Mouse (Mus musculus): Measurements from ENCODE around the gene Kcnj16. TPM values are rescaled to one million over a fixed set of nuclear protein-coding genes. Genes with fewer than 3 reads are reported as not detected.

Gene Kcnj16
- not detected for total RNA-seq (2021)
- long read RNA-seq, experiment 1 = 0 reads
- long read RNA-seq, experiment 2 = 0 reads

- DNase-seq = no peak
- no peak for TF ChIP-seq CTCF (IDR thresholded peaks at IDR 0.05)
- intact Hi-C loops (cut with DNase I) = no loop called here
- no peak within 1 kb of the TSS for H3K4me3 ChIP-seq
- no peak within 1 kb of the TSS for H3K27ac ChIP-seq
These were observed at the start of gene Kcnj16 for GRCm38 (mm10) chr11:110967762-110968135. TSS of gene Kcnj16 (plus strand) at chr11:110968033.

- intact Hi-C loops (cut with DNase I) = no loop called here
- TF ChIP-seq CTCF (IDR thresholded peaks at IDR 0.05) = no peak
- no peak overlapping the region for H3K27ac ChIP-seq
- DNase-seq = no peak
- H3K4me3 ChIP-seq = no peak overlapping the region
These were observed 48.9 kb upstream of the Kcnj16 start for GRCm38 (mm10) chr11:110918808-110919465.

GRCm38 (mm10) chr11:110935699-110936098 lies 32.1 kb upstream of the Kcnj16 start:
- no peak overlapping the region for H3K4me3 ChIP-seq
- H3K27ac ChIP-seq = no peak overlapping the region
- intact Hi-C loops (cut with DNase I) = no loop called here
- DNase-seq = no peak
- no peak for TF ChIP-seq CTCF (IDR thresholded peaks at IDR 0.05)

GRCm38 (mm10) chr11:110942280-110942679 lies 25.6 kb upstream of the Kcnj16 start:
- TF ChIP-seq CTCF (IDR thresholded peaks at IDR 0.05) = no peak
- no peak for DNase-seq
- H3K27ac ChIP-seq = no peak overlapping the region
- intact Hi-C loops (cut with DNase I) = no loop called here
- H3K4me3 ChIP-seq = no peak overlapping the region

GRCm38 (mm10) chr11:110942695-110943135 lies 25.1 kb upstream of the Kcnj16 start:
- Histone ChIP-seq H3K4me3 (no peak overlapping the region), H3K27ac (no peak overlapping the region)
- TF ChIP-seq CTCF (IDR thresholded peaks at IDR 0.05) = no peak
- DNase-seq = peak; percentile 18
- intact Hi-C loops (cut with DNase I) = no loop called here

GRCm38 (mm10) chr11:110956665-110957064 lies 11.2 kb upstream of the Kcnj16 start:
- no peak for TF ChIP-seq CTCF (IDR thresholded peaks at IDR 0.05)
- no peak for DNase-seq
- no peak overlapping the region for H3K4me3 ChIP-seq
- intact Hi-C loops (cut with DNase I) = no loop called here
- no peak overlapping the region for H3K27ac ChIP-seq

- no peak for TF ChIP-seq CTCF (IDR thresholded peaks at IDR 0.05)
- no peak overlapping the region for H3K27ac ChIP-seq
- intact Hi-C loops (cut with DNase I) = no loop called here
- no peak overlapping the region for H3K4me3 ChIP-seq
- no peak for DNase-seq
These were observed 6.2 kb upstream of the Kcnj16 start for GRCm38 (mm10) chr11:110961592-110962021.

- DNase-seq = no peak
- no peak overlapping the region for H3K4me3 ChIP-seq
- no peak for TF ChIP-seq CTCF (IDR thresholded peaks at IDR 0.05)
- H3K27ac ChIP-seq = no peak overlapping the region
- intact Hi-C loops (cut with DNase I) = no loop called here
These were observed 643 bp upstream of the Kcnj16 start for GRCm38 (mm10) chr11:110967019-110967761.

GRCm38 (mm10) chr11:110968901-110969300 lies 1.1 kb downstream of the Kcnj16 start:
- intact Hi-C loops (cut with DNase I) = no loop called here
- no peak for DNase-seq
- Histone ChIP-seq H3K27ac (no peak overlapping the region), H3K4me3 (no peak overlapping the region)
- TF ChIP-seq CTCF (IDR thresholded peaks at IDR 0.05) = no peak

GRCm38 (mm10) chr11:110985508-110985907 lies 17.7 kb downstream of the Kcnj16 start:
- no peak for TF ChIP-seq CTCF (IDR thresholded peaks at IDR 0.05)
- intact Hi-C loops (cut with DNase I) = no loop called here
- Histone ChIP-seq H3K27ac (no peak overlapping the region), H3K4me3 (no peak overlapping the region)
- DNase-seq = no peak

- H3K4me3 ChIP-seq = no peak overlapping the region
- DNase-seq = no peak
- intact Hi-C loops (cut with DNase I) = no loop called here
- no peak for TF ChIP-seq CTCF (IDR thresholded peaks at IDR 0.05)
- H3K27ac ChIP-seq = no peak overlapping the region
These were observed 18.1 kb downstream of the Kcnj16 start for GRCm38 (mm10) chr11:110985949-110986348.

- Histone ChIP-seq H3K27ac (no peak overlapping the region), H3K4me3 (no peak overlapping the region)
- no peak for TF ChIP-seq CTCF (IDR thresholded peaks at IDR 0.05)
- intact Hi-C loops (cut with DNase I) = no loop called here
- no peak for DNase-seq
These were observed 25.8 kb downstream of the Kcnj16 start for GRCm38 (mm10) chr11:110993616-110994015.

GRCm38 (mm10) chr11:110997211-110997610 lies 29.4 kb downstream of the Kcnj16 start:
- TF ChIP-seq CTCF (IDR thresholded peaks at IDR 0.05) = no peak
- intact Hi-C loops (cut with DNase I) = no loop called here
- DNase-seq = no peak

More at GRCm38 (mm10) chr11:110997211-110997610, 29.4 kb downstream of the Kcnj16 start:
- H3K4me3 ChIP-seq = no peak overlapping the region
- no peak overlapping the region for H3K27ac ChIP-seq

All from gastrocnemius, adult 2 months (tissue).